Mouse (Mus musculus) heart, embryonic 11.5 days (tissue): ENCODE measurements at regions not wholly inside any gene's neighbourhood (a gene's known extent, or its start where the extent isn't known, plus 50 kb on each side); places are given as distances from the start of the nearest gene placed in this dataset.

Experiments
- ATAC-seq: fragments of 200-750 bp; cut with Nextera tagmentation; replicated peaks from 2 replicates; pipeline ENCODE4 v1.8.0; 2017; ENCODE audit warnings: moderate library complexity; ENCODE audit not compliant: insufficient number of reproducible peaks, low FRiP score, low TSS enrichment
- H3K27ac ChIP-seq: fragments of 300-500 bp; sonication (generic); 2 replicates; pipeline ENCODE4 v1.5.1; 2014; ENCODE audit warnings: mild to moderate bottlenecking, low read depth, low read length
- H3K27me3 ChIP-seq: fragments of 300-500 bp; sonication (generic); 2 replicates; pipeline ENCODE4 v1.6.1; 2014; ENCODE audit warnings: mild to moderate bottlenecking, low read length, mixed read lengths; ENCODE audit not compliant: control insufficient read depth, insufficient read depth
- H3K36me3 ChIP-seq: fragments of 300-500 bp; sonication (generic); 2 replicates; pipeline ENCODE4 v1.6.1; 2014; ENCODE audit warnings: mild to moderate bottlenecking, low read length, moderate library complexity, mixed read lengths; ENCODE audit not compliant: control insufficient read depth, insufficient read depth
- H3K4me1 ChIP-seq: fragments of 300-500 bp; sonication (generic); 2 replicates; pipeline ENCODE4 v1.6.1; 2014; ENCODE audit warnings: low read length; ENCODE audit not compliant: control insufficient read depth, insufficient read depth
- H3K4me2 ChIP-seq: fragments of 300-500 bp; sonication (generic); 2 replicates; pipeline ENCODE4 v1.6.1; 2014; ENCODE audit warnings: mild to moderate bottlenecking, moderate library complexity
- H3K4me3 ChIP-seq: fragments of 300-500 bp; sonication (generic); 2 replicates; pipeline ENCODE4 v1.5.1; 2014; ENCODE audit warnings: low read depth, low read length
- H3K9ac ChIP-seq: fragments of 300-500 bp; sonication (generic); 2 replicates; pipeline ENCODE4 v1.6.1; 2014; ENCODE audit warnings: mild to moderate bottlenecking, low read depth, low read length, moderate library complexity
- H3K9me3 ChIP-seq: fragments of 300-500 bp; sonication (generic); replicated peaks from 2 replicates; pipeline ENCODE4 v1.6.1; 2016; ENCODE audit warnings: low read length; ENCODE audit not compliant: control insufficient read depth
- WGBS: fragments of 180-500 bp; shearing (Covaris S2); extraction: QIAGEN DNeasy Blood & Tissue Kit; methylation state at CpG from one replicate; pipeline ENCODE4 v1.1.7; 2014; ENCODE audit not compliant: insufficient replicate concordance; 5-methylcytosine and 5-hydroxymethylcytosine counted together

GRCm38 (mm10) chr3:19897140-19897539 is 59.7 kb upstream of the Cp start:
- Histone ChIP-seq H3K27ac (no peak overlapping the region), H3K9me3 (no peaks in the 10 kb centered on the region), H3K36me3 (0 out of 2 replicates have a peak, but pooled peaks cover 4% of the 10 kb centered on the region), H3K4me2 (no peak overlapping the region), H3K4me3 (no peak overlapping the region), H3K4me1 (peaks cover 3% of the 10 kb centered on the region; the same call in 1 of the 2 replicates), H3K9ac (no peak overlapping the region), H3K27me3 (no peaks in the 10 kb centered on the region)
- 90% methylated on average over 3 of the region's 3 CpGs for WGBS
- ATAC-seq, result no peak

GRCm38 (mm10) chr3:19902226-19902625 is 54.6 kb upstream of the Cp start:
- Histone ChIP-seq H3K9ac (no peak overlapping the region), H3K4me2 (no peak overlapping the region), H3K27ac (no peak overlapping the region), H3K27me3 (no peaks in the 10 kb centered on the region), H3K36me3 (0 out of 2 replicates have a peak, but pooled peaks cover 4% of the 10 kb centered on the region), H3K4me3 (no peak overlapping the region), H3K9me3 (no peaks in the 10 kb centered on the region), H3K4me1 (no peaks in the 10 kb centered on the region)
- 80% methylated on average over 3 of the region's 3 CpGs for WGBS
- ATAC-seq, result no peak

- Histone ChIP-seq H3K9ac (no peak overlapping the region), H3K4me2 (no peak overlapping the region), H3K4me1 (no peaks in the 10 kb centered on the region), H3K4me3 (no peak overlapping the region), H3K36me3 (no peaks in the 10 kb centered on the region), H3K27ac (no peak overlapping the region), H3K9me3 (no peaks in the 10 kb centered on the region), H3K27me3 (no peaks in the 10 kb centered on the region)
- WGBS, result 23% methylated on average over 5 of the region's 5 CpGs
- 0 out of 2 replicates have a peak, but pooled peaks have one; percentile 65 for ATAC-seq
These were observed 52.2 kb upstream of the Cp start for GRCm38 (mm10) chr3:19904446-19905275.
